ENCODE assay signal across 12 mouse cellular contexts in the genomic region with DNA sequence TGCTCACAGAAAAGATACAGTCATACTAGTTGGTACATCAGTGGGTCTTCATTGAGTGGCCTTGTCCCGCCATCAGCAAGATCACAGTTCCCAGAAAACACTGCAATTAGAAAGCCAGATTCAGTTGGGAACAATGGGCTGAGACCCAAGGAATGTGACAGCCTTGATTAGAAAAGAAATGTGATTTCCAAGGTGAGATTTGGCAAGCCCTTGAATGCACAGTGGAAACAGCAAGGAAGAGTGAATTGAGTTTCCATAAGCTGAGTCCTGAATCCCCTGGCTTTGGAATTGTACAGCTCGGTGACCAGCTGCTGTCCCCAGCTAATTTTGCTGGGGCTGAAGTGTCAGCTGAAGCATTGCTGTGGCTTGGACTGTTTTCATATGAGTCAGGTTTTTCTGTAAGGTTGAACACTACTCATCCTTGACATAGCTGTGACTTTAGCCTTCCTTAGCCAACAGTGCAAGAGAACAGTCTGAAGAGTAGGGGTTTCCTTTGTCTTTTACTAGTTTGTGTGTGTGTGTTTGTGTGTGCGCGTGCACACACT.
"Had no signal": no experiment of that assay in that cellular context is flagged by ENCODE, and none has a peak within 500 bp of the region (broad histone marks: within the 10 kb centered on the region; RNA-seq: fewer than 3 reads in every experiment).

No protein-coding gene starts in this region.

- ATAC-seq: lung, postnatal 0 days; midbrain, embryonic 13.5 days had no signal

- H3K4me1 ChIP-seq: limb, embryonic 10.5 days; liver, embryonic 15.5 days; midbrain, embryonic 13.5 days had no signal

- H3K27me3 ChIP-seq: liver, embryonic 15.5 days; midbrain, embryonic 13.5 days; neural tube, embryonic 15.5 days had no signal

- H3K36me3 ChIP-seq: limb, embryonic 10.5 days; liver, embryonic 15.5 days; midbrain, embryonic 13.5 days; neural tube, embryonic 15.5 days had no signal

- H3K9ac ChIP-seq: liver, embryonic 15.5 days; midbrain, embryonic 13.5 days; neural tube, embryonic 15.5 days had no signal

- H3K27ac ChIP-seq: left cerebral cortex, adult 2 months; limb, embryonic 10.5 days; liver, embryonic 15.5 days; midbrain, embryonic 13.5 days; neural tube, embryonic 15.5 days had no signal

- H3K9me3 ChIP-seq: limb, embryonic 10.5 days; liver, embryonic 15.5 days; midbrain, embryonic 13.5 days; neural tube, embryonic 15.5 days had no signal

- DNase-seq: kidney, postnatal 25 days; lung, adult 2 months; lung, postnatal 36 days; thymus, adult 18-20 months; thymus, postnatal 14 days had no signal

- H3K4me2 ChIP-seq: liver, embryonic 11.5 days; liver, embryonic 15.5 days; midbrain, embryonic 13.5 days; neural tube, embryonic 15.5 days had no signal

- H3K4me3 ChIP-seq: left cerebral cortex, adult 2 months; limb, embryonic 10.5 days; liver, embryonic 15.5 days; midbrain, embryonic 13.5 days; neural tube, embryonic 15.5 days had no signal
